Mouse (Mus musculus): ENCODE data around the gene Psrc1.

The Psrc1 gene

DNA sequence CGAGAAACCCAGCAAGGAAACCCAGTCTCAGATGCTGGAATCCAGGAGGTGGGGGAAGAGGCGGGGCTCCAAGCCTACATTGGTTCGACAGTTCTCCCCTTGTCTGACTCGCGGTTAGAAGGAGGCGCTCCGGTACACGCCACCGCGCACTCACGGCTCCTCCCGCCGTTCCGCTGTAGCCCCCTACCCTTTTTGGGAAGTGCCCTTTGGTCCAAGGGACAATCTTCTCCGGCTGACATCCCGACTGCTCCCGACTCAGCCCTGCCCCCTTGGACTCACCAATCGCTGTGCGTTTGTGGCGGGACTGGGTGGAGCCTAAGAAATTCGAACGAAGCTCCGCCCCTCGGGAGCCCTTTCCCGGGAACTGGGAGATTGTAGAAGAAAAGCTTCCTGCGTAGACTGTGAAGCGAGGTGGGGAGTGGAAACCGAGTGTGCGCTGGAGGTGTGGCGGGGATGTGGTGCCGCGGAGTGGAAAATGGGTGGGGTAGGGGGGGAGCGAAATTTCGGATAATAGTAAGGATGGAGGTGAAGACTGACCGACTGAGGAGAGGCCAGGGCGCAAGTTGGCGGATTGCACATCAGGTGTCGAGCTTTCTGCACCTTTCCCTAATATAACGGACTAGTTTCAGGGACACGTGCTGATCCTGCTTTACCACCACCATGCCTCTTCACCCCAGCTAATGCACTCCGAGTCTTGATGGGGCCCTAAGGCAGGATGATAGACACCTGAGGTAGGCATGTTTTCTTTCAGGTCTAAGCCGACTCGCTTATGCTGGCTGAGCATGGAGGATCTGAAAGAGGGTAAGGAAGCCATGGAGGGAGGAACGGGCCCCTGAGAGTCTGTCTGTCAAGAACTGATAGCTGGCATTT lies at the start of gene Psrc1:
Gene Psrc1 (plus strand): TSS at position 355 of the 870 bp plus-strand sequence.
- peak; percentile 83 for DNase-seq (ENCODE audit: low spot score)

GRCm38 (mm10) chr3:108336878-108337277 lies 46.8 kb upstream of the Psrc1 start:
- no peak for DNase-seq (ENCODE audit: low spot score)

GRCm38 (mm10) chr3:108341040-108341439 lies 42.6 kb upstream of the Psrc1 start:
- no peak for DNase-seq (ENCODE audit: low spot score)

DNA sequence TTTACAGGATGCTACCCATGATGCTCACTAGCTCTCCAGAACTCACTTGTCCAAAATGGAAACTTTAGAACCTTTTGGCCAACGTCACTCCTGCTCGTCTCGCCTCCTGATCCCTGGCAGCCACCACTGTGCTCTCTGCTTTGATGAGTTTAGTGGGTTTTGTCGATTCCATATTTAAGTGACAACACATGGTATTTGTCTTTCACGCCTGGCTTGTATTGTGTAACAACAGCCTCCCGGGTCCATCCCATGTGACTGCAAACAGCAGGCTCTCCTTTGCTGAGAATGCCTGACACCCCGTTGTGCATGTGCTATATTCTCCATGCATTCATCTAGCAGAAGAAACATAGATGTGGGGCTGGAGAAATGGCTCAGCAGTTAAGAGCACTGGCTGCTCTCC lies 41.5 kb upstream of the Psrc1 start:
- DNase-seq (ENCODE audit: low spot score) = no peak

GRCm38 (mm10) chr3:108345855-108346254 lies 37.8 kb upstream of the Psrc1 start:
- DNase-seq (ENCODE audit: low spot score) = no peak

- no peak for DNase-seq (ENCODE audit: low spot score)
Observed at GRCm38 (mm10) chr3:108348376-108348775, 35.3 kb upstream of the Psrc1 start.

GRCm38 (mm10) chr3:108355245-108355644 lies 28.4 kb upstream of the Psrc1 start:
- no peak for DNase-seq (ENCODE audit: low spot score)

GRCm38 (mm10) chr3:108357051-108357450 lies 26.6 kb upstream of the Psrc1 start:
- DNase-seq (ENCODE audit: low spot score) = no peak

GRCm38 (mm10) chr3:108358445-108358844 lies 25.2 kb upstream of the Psrc1 start:
- DNase-seq (ENCODE audit: low spot score) = no peak

GRCm38 (mm10) chr3:108360894-108361293 lies 22.7 kb upstream of the Psrc1 start:
- DNase-seq (ENCODE audit: low spot score) = no peak

DNA sequence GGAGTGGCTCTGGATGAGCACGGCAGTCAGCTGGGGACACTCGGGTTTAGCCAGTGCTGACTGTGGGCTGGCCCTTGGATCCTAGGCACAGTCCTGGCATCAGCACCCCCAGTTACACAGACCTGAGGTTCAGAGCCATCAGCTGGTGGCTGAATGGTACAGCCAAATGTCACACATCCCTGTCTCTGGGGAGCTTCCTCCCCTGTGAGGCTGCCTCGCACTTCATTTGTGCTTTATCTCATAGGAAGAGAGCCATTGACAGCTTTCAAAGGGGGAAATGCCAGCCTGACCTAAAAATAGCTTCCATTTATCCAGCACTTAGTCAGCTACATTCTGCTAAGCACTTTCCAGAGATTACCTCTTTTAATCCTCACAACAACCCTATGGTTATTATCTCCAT lies 20.0 kb upstream of the Psrc1 start:
- DNase-seq (ENCODE audit: low spot score) = no peak

- no peak for DNase-seq (ENCODE audit: low spot score)
Observed at GRCm38 (mm10) chr3:108364270-108364995, 19.2 kb upstream of the Psrc1 start, which contains the start of gene Mybphl. TSS of gene Mybphl (plus strand) at chr3:108364911.

- DNase-seq (ENCODE audit: low spot score) = no peak
Observed at GRCm38 (mm10) chr3:108367173-108367572, 16.5 kb upstream of the Psrc1 start.

- DNase-seq (ENCODE audit: low spot score) = no peak
Observed at GRCm38 (mm10) chr3:108367828-108368227, 15.8 kb upstream of the Psrc1 start.

DNA sequence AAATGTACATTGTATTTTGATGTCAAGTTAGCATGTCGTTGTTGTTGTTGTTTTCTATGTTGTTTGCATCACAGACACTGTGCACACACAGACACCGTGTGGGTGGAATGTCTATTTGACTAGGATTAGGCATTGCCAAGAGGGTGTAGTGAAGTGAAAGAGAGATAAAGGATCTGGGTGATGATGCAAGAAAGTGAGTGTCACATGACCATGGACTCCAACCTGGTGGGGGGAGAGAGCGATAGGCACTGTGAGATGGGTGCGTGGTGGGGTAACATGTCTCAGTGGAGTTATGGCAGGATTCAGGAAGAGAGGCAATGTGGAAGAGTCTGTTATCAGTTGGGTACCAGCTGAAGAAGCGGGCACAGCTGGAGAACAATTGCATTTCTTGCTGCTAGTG lies 14.9 kb upstream of the Psrc1 start:
- DNase-seq (ENCODE audit: low spot score) = no peak

DNA sequence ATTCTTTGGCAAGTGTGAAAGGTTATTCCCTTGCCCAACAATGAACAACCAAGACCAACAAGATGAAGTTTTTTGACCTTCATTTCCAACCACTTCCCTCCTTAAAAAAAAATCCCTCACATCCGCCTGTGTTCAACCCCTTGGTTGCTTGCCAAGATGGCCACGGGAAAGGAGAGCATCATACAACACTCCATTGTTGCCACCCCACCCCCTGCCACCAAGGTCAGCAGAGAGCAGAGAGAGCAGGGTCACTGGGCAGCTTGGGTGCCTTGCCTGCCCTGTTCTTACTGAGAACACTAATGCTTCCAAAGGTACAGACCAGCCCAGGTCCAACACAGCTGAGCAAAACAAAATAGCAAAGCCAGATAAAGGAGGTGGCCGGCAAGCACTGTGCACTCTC lies 11.4 kb upstream of the Psrc1 start:
- no peak for DNase-seq (ENCODE audit: low spot score)

DNA sequence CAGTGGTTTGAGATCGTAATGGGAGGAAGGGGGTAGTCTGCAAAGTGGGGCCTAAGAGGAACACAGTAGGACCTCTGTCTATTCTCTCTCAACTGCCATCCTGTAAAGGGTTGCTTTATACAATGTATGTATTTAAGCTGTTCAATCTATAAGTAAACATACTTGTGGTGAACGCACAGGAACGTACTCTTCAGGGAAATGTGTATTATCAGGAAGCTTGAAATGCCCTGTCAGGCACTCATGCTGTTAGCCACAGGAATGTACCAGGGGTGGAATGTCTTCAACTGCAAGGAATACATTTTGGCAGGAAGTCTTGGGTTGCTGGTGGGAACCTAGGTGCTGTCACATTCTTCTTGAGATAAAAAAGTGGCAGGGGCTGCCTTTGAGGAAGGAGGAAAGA lies 10.9 kb upstream of the Psrc1 start:
- no peak for DNase-seq (ENCODE audit: low spot score)

GRCm38 (mm10) chr3:108378875-108379663 lies 4.6 kb upstream of the Psrc1 start:
- DNase-seq (ENCODE audit: low spot score) = no peak

GRCm38 (mm10) chr3:108380695-108381094 lies 2.9 kb upstream of the Psrc1 start:
- no peak for DNase-seq (ENCODE audit: low spot score)

DNA sequence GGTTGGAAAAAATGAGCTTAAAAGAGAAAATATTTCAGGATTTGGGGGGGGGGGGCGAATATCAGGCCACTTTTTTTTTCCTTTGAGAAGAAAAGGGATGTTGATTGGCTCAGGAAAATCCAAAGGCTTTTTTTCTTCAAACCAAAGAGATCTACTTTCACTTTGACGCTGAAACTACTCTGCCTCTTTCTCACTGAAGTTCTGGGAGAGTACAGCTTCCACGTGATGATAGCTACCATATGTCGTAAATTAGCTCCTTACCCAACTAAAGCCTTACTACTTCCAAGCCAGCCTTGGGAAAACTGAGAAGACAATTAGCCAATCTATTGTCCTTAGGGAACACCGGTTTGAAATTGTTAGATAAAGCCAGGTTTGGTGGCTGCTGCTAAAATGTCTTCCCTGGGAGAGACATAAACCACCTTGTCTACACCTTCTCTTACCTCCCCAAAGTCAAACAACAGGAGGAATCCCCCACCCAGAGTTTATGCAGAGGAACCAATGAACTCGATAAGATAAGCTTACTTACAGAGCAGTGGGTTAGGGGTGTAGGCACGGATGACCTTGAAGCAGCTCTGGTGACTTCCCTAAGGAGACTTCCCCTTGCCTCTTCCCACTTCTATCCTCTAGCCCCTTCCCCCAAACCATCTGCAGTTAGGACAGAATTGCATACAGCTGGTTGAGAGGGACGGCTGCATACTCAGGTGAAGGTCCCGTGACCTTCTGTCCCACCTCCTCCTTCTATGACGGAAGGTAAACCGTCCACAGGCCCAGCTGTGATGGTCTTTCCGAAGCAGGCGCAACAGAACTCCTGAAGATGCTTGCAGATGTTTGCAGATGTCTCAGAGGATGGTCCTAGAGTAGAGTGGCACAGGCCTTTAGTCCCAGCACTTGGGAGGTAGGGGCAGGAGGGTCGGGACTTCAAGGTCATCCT lies 1.4 kb upstream of the Psrc1 start:
- peak; percentile 81 for DNase-seq (ENCODE audit: low spot score)

DNA sequence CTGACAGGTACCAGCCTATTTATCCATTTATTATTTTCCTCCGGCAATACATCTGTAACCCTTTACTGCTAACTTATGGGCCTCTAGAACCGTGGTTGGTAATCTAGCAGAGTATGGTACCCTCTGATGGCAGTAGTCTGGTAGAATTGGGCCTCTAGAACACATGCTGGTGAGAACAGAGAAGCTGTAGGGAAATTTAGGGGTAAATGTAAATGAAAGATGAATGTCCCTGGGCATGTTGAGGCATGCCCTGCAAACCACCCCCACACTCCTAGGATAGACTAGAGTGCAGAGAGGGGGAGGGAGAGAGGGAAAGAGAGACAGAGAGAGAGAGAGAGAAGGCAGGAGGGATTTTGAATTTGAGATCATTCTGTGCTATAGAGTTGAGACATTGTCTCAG lies 786 bp downstream of the Psrc1 start:
- DNase-seq (ENCODE audit: low spot score) = no peak

All from adipocyte (in vitro differentiated cells).